Mouse (Mus musculus) lung, postnatal 10 days (tissue): ENCODE results near the gene Calcoco2.

ENCODE experiments used
- DNase-seq: peaks from one replicate; pipeline ENCODE4 v3.0.0; 2021

Calcoco2 gene

GRCm38 (mm10) chr11:96076221-96077105, 35.3 kb downstream of the Calcoco2 start:
- DNase-seq: no peak

GRCm38 (mm10) chr11:96075509-96076220, 36.1 kb downstream of the Calcoco2 start, which contains the start of gene Atp5g1:
Atp5g1 (minus strand) TSS chr11:96075670.
- peak; percentile 100 for DNase-seq

GRCm38 (mm10) chr11:96075177-96075508, 36.6 kb downstream of the Calcoco2 start:
- peak; percentile 21 for DNase-seq

GRCm38 (mm10) chr11:96074351-96075176, 37.2 kb downstream of the Calcoco2 start:
- DNase-seq: no peak

GRCm38 (mm10) chr11:96073295-96073993, 38.3 kb downstream of the Calcoco2 start:
- DNase-seq: no peak

GRCm38 (mm10) chr11:96071013-96071412, 40.8 kb downstream of the Calcoco2 start:
- no peak for DNase-seq

GRCm38 (mm10) chr11:96070353-96070752, 41.4 kb downstream of the Calcoco2 start:
- DNase-seq: no peak

GRCm38 (mm10) chr11:96068231-96068630, 43.5 kb downstream of the Calcoco2 start:
- DNase-seq: no peak

GRCm38 (mm10) chr11:96065215-96065911, 46.4 kb downstream of the Calcoco2 start, which contains the start of gene Ube2z:
Ube2z (minus strand) TSS chr11:96065388.
- DNase-seq: peak; percentile 99

GRCm38 (mm10) chr11:96064521-96065214, 47.1 kb downstream of the Calcoco2 start:
- peak; percentile 56 for DNase-seq

GRCm38 (mm10) chr11:96058309-96058708, 53.5 kb downstream of the Calcoco2 start:
- DNase-seq: no peak

GRCm38 (mm10) chr11:96050854-96051253, 60.9 kb downstream of the Calcoco2 start:
- DNase-seq: no peak

GRCm38 (mm10) chr11:96049939-96050338, 61.8 kb downstream of the Calcoco2 start:
- DNase-seq: no peak
